Mouse (Mus musculus) thymus, adult 2 months (tissue): Measurements from ENCODE around the gene Stum. TPM values are rescaled to one million over a fixed set of nuclear protein-coding genes. Genes with fewer than 3 reads are reported as not detected.

Source experiments
- DNase-seq: peaks from one replicate; pipeline ENCODE4 v3.0.0; 2021
- H3K27ac ChIP-seq: fragments of 200-500 bp; 2 replicates; pipeline ENCODE4 v1.5.1; 2012; ENCODE audit warnings: low read length, control low read depth; ENCODE audit not compliant: control insufficient read depth, insufficient read depth
- H3K27me3 ChIP-seq: fragments of 200-500 bp; 2 replicates; pipeline ENCODE4 v1.6.1; 2012; ENCODE audit warnings: mild to moderate bottlenecking, low read length, moderate library complexity, mixed read lengths; ENCODE audit not compliant: control insufficient read depth, insufficient read depth
- H3K36me3 ChIP-seq: fragments of 200-500 bp; 2 replicates; pipeline ENCODE4 v1.6.1; 2012; ENCODE audit warnings: mild to moderate bottlenecking, low read length, moderate library complexity; ENCODE audit not compliant: control insufficient read depth, insufficient read depth
- H3K4me1 ChIP-seq: fragments of 200-500 bp; replicated peaks from 2 replicates; pipeline ENCODE4 v1.6.1; 2012; ENCODE audit warnings: low read length; ENCODE audit not compliant: control insufficient read depth, insufficient read depth
- H3K4me3 ChIP-seq: fragments of 200-500 bp; 2 replicates; pipeline ENCODE4 v1.5.1; 2012; ENCODE audit warnings: mild to moderate bottlenecking, low read length, control low read depth, moderate library complexity; ENCODE audit not compliant: control insufficient read depth, insufficient read depth
- CTCF ChIP-seq: fragments of 200-500 bp; IDR thresholded peaks from 2 replicates; pipeline ENCODE4 v1.5.1; 2012; ENCODE audit warnings: mild to moderate bottlenecking, control low read depth, low read length, moderate library complexity, borderline replicate concordance; ENCODE audit not compliant: control insufficient read depth, poor library complexity, insufficient read depth; ENCODE audit errors: extremely low read depth
- POLR2A ChIP-seq: fragments of 200-500 bp; IDR thresholded peaks from 2 replicates; pipeline ENCODE4 v1.6.1; 2012; ENCODE audit warnings: mild to moderate bottlenecking, low read length, control low read depth, moderate library complexity; ENCODE audit not compliant: control insufficient read depth, poor library complexity, insufficient read depth; ENCODE audit errors: extremely low read depth
- WGBS: fragments of 180-500 bp; shearing (Covaris S2); methylation state at CpG from one replicate; pipeline ENCODE4 v1.1.7; 2018; 5-methylcytosine and 5-hydroxymethylcytosine counted together
- polyA plus RNA-seq: library from polyadenylated mRNA; depleted of rRNA; stranded (reverse); fragments of >200 nt; gene quantifications from 2 replicates; pipeline ENCODE4 v1.2.3, GENCODE M21; 2012

Stum gene
- polyA plus RNA-seq, 1 experiment: 1.3 TPM

DNA sequence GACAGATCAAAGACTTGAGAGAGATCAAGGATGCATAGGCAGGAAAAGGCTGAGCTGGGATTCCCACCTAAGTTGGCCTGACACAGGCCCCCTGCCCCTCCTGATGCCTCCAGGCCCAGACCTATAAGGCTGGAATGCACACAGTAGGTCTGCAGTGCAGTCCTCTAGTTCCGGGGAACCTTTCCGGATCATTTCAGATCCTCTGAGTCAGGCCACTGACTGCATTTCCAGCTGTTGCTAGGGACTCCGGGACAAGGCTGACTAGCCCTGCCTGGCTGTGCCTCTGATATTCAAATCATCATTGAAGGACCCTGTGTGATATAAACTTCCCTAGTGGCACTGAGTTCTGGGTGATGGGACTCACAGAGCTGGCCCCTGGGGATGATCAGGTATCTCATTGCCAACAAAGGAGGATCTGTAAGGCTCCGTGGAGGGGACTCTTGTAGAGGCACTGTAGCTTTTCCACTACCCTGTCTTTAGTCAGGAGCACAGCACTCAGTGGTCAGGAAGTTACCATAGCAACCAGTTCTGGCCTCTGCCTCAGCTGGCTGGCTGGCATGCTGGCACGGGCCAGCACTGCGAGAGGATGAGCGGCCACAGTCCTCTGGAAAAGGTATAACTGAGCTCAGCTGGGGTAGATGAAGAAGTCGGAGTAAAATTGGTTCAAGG, 62.7 kb downstream of the Stum start:
- TF ChIP-seq POLR2A (no peak), CTCF (no peak)
- no peak for DNase-seq
- H3K27me3 ChIP-seq: no peaks in the 10 kb centered on the region
- H3K27ac ChIP-seq: no peak overlapping the region
- H3K4me1 ChIP-seq: peaks cover 11% of the 10 kb centered on the region
- H3K4me3 ChIP-seq: no peak overlapping the region
- 94% methylated on average over 8 of the region's 8 CpGs for WGBS
- peaks cover 73% of the 10 kb centered on the region for H3K36me3 ChIP-seq

GRCm38 (mm10) chr1:180419059-180419458, 64.2 kb downstream of the Stum start:
- WGBS: 95% methylated on average over 2 of the region's 2 CpGs
- Histone ChIP-seq H3K4me1 (peaks cover 11% of the 10 kb centered on the region), H3K36me3 (peaks cover 88% of the 10 kb centered on the region)

DNA sequence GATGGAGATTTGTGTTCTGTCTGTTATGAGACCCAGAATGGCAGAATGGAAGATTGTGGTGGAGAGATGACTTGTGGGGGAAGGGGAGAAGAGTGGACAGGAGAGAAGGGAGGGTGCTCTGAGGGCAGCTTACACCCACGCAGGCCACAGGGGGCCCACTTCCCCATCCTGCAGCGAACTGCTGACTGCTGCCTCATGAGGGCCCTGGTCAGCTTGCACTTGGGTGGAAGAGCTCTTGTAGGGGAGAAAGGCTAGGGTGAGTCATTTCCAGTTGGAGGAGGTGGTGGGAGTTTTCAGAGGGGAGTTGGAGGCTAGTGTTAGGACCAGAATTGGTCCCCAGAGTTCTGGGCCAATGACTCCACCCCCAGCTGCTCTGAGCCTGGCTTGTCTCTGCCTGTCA, 66.2 kb downstream of the Stum start:
- Histone ChIP-seq H3K4me3 (no peak overlapping the region), H3K4me1 (no peaks in the 10 kb centered on the region), H3K27me3 (no peaks in the 10 kb centered on the region), H3K27ac (no peak overlapping the region), H3K36me3 (peaks cover 87% of the 10 kb centered on the region)
- WGBS: 79% methylated on average over 2 of the region's 2 CpGs
- no peak for DNase-seq
- TF ChIP-seq CTCF: no peak

More at GRCm38 (mm10) chr1:180419059-180419458, 64.2 kb downstream of the Stum start:
- no peak overlapping the region for H3K27ac ChIP-seq
- H3K27me3 ChIP-seq: no peaks in the 10 kb centered on the region
- DNase-seq: no peak
- no peak overlapping the region for H3K4me3 ChIP-seq
- TF ChIP-seq POLR2A (no peak), CTCF (no peak)

GRCm38 (mm10) chr1:180415836-180416235, 67.5 kb downstream of the Stum start:
- TF ChIP-seq CTCF (no peak), POLR2A (no peak)
- 98% methylated on average over 7 of the region's 7 CpGs for WGBS
- Histone ChIP-seq H3K27me3 (no peaks in the 10 kb centered on the region), H3K4me1 (no peaks in the 10 kb centered on the region), H3K4me3 (no peak overlapping the region), H3K36me3 (peaks cover 76% of the 10 kb centered on the region), H3K27ac (no peak overlapping the region)
- DNase-seq: no peak

- TF ChIP-seq POLR2A (no peak), CTCF (no peak)
- Histone ChIP-seq H3K4me1 (peaks cover 2% of the 10 kb centered on the region), H3K27ac (no peak overlapping the region), H3K27me3 (no peaks in the 10 kb centered on the region), H3K36me3 (peaks cover 70% of the 10 kb centered on the region), H3K4me3 (no peak overlapping the region)
- WGBS: 94% methylated on average over 4 of the region's 4 CpGs
- DNase-seq: no peak
These were observed 68.2 kb downstream of the Stum start for GRCm38 (mm10) chr1:180415064-180415463.

GRCm38 (mm10) chr1:180410306-180410705, 73.0 kb downstream of the Stum start:
- no peak overlapping the region for H3K27ac ChIP-seq
- H3K4me3 ChIP-seq: no peak overlapping the region
- WGBS: 36% methylated on average over 7 of the region's 7 CpGs
- H3K27me3 ChIP-seq: no peaks in the 10 kb centered on the region
- TF ChIP-seq POLR2A (no peak), CTCF (no peak)
- no peak for DNase-seq
- H3K4me1 ChIP-seq: peaks cover 30% of the 10 kb centered on the region
- H3K36me3 ChIP-seq: peaks cover 26% of the 10 kb centered on the region

- TF ChIP-seq POLR2A (no peak), CTCF (no peak)
- no peak for DNase-seq
- Histone ChIP-seq H3K36me3 (peaks cover 20% of the 10 kb centered on the region), H3K27me3 (no peaks in the 10 kb centered on the region), H3K4me1 (peaks cover 33% of the 10 kb centered on the region), H3K27ac (no peak overlapping the region), H3K4me3 (no peak overlapping the region)
- WGBS: 80% methylated on average over 5 of the region's 5 CpGs
These were observed 73.5 kb downstream of the Stum start for GRCm38 (mm10) chr1:180409771-180410170.
